Mouse (Mus musculus): ENCODE data around the gene Epb41l2. TPM values are rescaled to one million over a fixed set of nuclear protein-coding genes. Genes with fewer than 3 reads are reported as not detected.

Epb41l2 gene
- polyA plus RNA-seq, 1 experiment, result 28.8 TPM

GRCm38 (mm10) chr10:25427523-25427922 lies 67.9 kb downstream of the Epb41l2 start:
- no peak for DNase-seq
- H3K4me3 ChIP-seq (ENCODE audit: insufficient read depth, low read depth, low read length), result no peak overlapping the region
- 41% methylated on average over 7 of the region's 7 CpGs for WGBS
- no peaks in the 10 kb centered on the region for H3K27me3 ChIP-seq (replicated peaks; ENCODE audit: control insufficient read depth, insufficient read depth, low read length)
- TF ChIP-seq POLR2A (IDR thresholded peaks at IDR 0.05; ENCODE audit: low read depth, low read length) (no peak), CTCF (conservative IDR thresholded peaks at IDR 0.05; ENCODE audit: insufficient read depth, insufficient read length, low read depth, low read length) (no peak)
- no peaks in the 10 kb centered on the region for H3K4me1 ChIP-seq (ENCODE audit: control insufficient read depth, insufficient read depth, low read length)
- no peaks in the 10 kb centered on the region for H3K36me3 ChIP-seq (ENCODE audit: control insufficient read depth, insufficient read depth, low read length)
- no peak overlapping the region; the same call in 1 of the 2 replicates for H3K27ac ChIP-seq (ENCODE audit: insufficient read depth, low read depth, low read length)

- 93% methylated on average over 5 of the region's 5 CpGs for WGBS
- Histone ChIP-seq H3K4me3 (ENCODE audit: insufficient read depth, low read depth, low read length) (no peak overlapping the region), H3K4me1 (ENCODE audit: control insufficient read depth, insufficient read depth, low read length) (no peaks in the 10 kb centered on the region), H3K27ac (ENCODE audit: insufficient read depth, low read depth, low read length) (no peak overlapping the region), H3K36me3 (ENCODE audit: control insufficient read depth, insufficient read depth, low read length) (no peaks in the 10 kb centered on the region), H3K27me3 (replicated peaks; ENCODE audit: control insufficient read depth, insufficient read depth, low read length) (no peaks in the 10 kb centered on the region)
- TF ChIP-seq POLR2A (IDR thresholded peaks at IDR 0.05; ENCODE audit: low read depth, low read length), result no peak
- no peak for TF ChIP-seq CTCF (conservative IDR thresholded peaks at IDR 0.05; ENCODE audit: insufficient read depth, insufficient read length, low read depth, low read length)
- DNase-seq, result no peak
Measured at GRCm38 (mm10) chr10:25428658-25429057, 69.1 kb downstream of the Epb41l2 start.

- no peak for DNase-seq
- TF ChIP-seq POLR2A (IDR thresholded peaks at IDR 0.05; ENCODE audit: low read depth, low read length) (no peak), CTCF (conservative IDR thresholded peaks at IDR 0.05; ENCODE audit: insufficient read depth, insufficient read length, low read depth, low read length) (no peak)
- no peaks in the 10 kb centered on the region for H3K4me1 ChIP-seq (ENCODE audit: control insufficient read depth, insufficient read depth, low read length)
- H3K27me3 ChIP-seq (replicated peaks; ENCODE audit: control insufficient read depth, insufficient read depth, low read length), result no peaks in the 10 kb centered on the region
- no peaks in the 10 kb centered on the region for H3K36me3 ChIP-seq (ENCODE audit: control insufficient read depth, insufficient read depth, low read length)
- 94% methylated on average over 4 of the region's 4 CpGs for WGBS
- no peak overlapping the region for H3K4me3 ChIP-seq (ENCODE audit: insufficient read depth, low read depth, low read length)
- no peak overlapping the region for H3K27ac ChIP-seq (ENCODE audit: insufficient read depth, low read depth, low read length)
Measured at GRCm38 (mm10) chr10:25429346-25429745, 69.7 kb downstream of the Epb41l2 start.

- no peak overlapping the region for H3K4me3 ChIP-seq (ENCODE audit: insufficient read depth, low read depth, low read length)
- H3K36me3 ChIP-seq (ENCODE audit: control insufficient read depth, insufficient read depth, low read length), result no peaks in the 10 kb centered on the region
- no peak for TF ChIP-seq CTCF (conservative IDR thresholded peaks at IDR 0.05; ENCODE audit: insufficient read depth, insufficient read length, low read depth, low read length)
- TF ChIP-seq POLR2A (IDR thresholded peaks at IDR 0.05; ENCODE audit: low read depth, low read length), result no peak
- no peaks in the 10 kb centered on the region for H3K27me3 ChIP-seq (replicated peaks; ENCODE audit: control insufficient read depth, insufficient read depth, low read length)
- no peak overlapping the region for H3K27ac ChIP-seq (ENCODE audit: insufficient read depth, low read depth, low read length)
- H3K4me1 ChIP-seq (ENCODE audit: control insufficient read depth, insufficient read depth, low read length), result no peaks in the 10 kb centered on the region
- 52% methylated on average over 6 of the region's 6 CpGs for WGBS
- DNase-seq, result no peak
Measured at GRCm38 (mm10) chr10:25430862-25431261, 71.3 kb downstream of the Epb41l2 start.

- no peak for TF ChIP-seq CTCF (conservative IDR thresholded peaks at IDR 0.05; ENCODE audit: insufficient read depth, insufficient read length, low read depth, low read length)
- no peak for TF ChIP-seq POLR2A (IDR thresholded peaks at IDR 0.05; ENCODE audit: low read depth, low read length)
- peak; percentile 45 for DNase-seq
- Histone ChIP-seq H3K4me3 (ENCODE audit: insufficient read depth, low read depth, low read length) (peak overlapping the region; percentile 55), H3K36me3 (ENCODE audit: control insufficient read depth, insufficient read depth, low read length) (no peaks in the 10 kb centered on the region), H3K27me3 (replicated peaks; ENCODE audit: control insufficient read depth, insufficient read depth, low read length) (no peaks in the 10 kb centered on the region), H3K4me1 (ENCODE audit: control insufficient read depth, insufficient read depth, low read length) (no peaks in the 10 kb centered on the region), H3K27ac (ENCODE audit: insufficient read depth, low read depth, low read length) (peak overlapping the region; percentile 75; the same call in 1 of the 2 replicates)
- 54% methylated on average over 10 of the region's 10 CpGs for WGBS
Measured at GRCm38 (mm10) chr10:25432351-25432750, 72.8 kb downstream of the Epb41l2 start.

GRCm38 (mm10) chr10:25432938-25433337 lies 73.3 kb downstream of the Epb41l2 start:
- H3K27ac ChIP-seq (ENCODE audit: insufficient read depth, low read depth, low read length), result peak overlapping the region; percentile 75; the same call in 1 of the 2 replicates
- DNase-seq, result no peak

GRCm38 (mm10) chr10:25433524-25433923 lies 73.9 kb downstream of the Epb41l2 start:
- no peaks in the 10 kb centered on the region for H3K36me3 ChIP-seq (ENCODE audit: control insufficient read depth, insufficient read depth, low read length)
- 50% methylated on average over 3 of the region's 3 CpGs for WGBS
- no peak for TF ChIP-seq POLR2A (IDR thresholded peaks at IDR 0.05; ENCODE audit: low read depth, low read length)
- TF ChIP-seq CTCF (conservative IDR thresholded peaks at IDR 0.05; ENCODE audit: insufficient read depth, insufficient read length, low read depth, low read length), result no peak
- peak overlapping the region; percentile 47; the same call in 1 of the 2 replicates for H3K27ac ChIP-seq (ENCODE audit: insufficient read depth, low read depth, low read length)
- no peaks in the 10 kb centered on the region for H3K4me1 ChIP-seq (ENCODE audit: control insufficient read depth, insufficient read depth, low read length)
- H3K27me3 ChIP-seq (replicated peaks; ENCODE audit: control insufficient read depth, insufficient read depth, low read length), result no peaks in the 10 kb centered on the region
- H3K4me3 ChIP-seq (ENCODE audit: insufficient read depth, low read depth, low read length), result 0 out of 2 replicates have a peak overlapping the region, but pooled peaks have one; percentile 24
- DNase-seq, result no peak

More at GRCm38 (mm10) chr10:25432938-25433337, 73.3 kb downstream of the Epb41l2 start:
- Histone ChIP-seq H3K4me1 (ENCODE audit: control insufficient read depth, insufficient read depth, low read length) (no peaks in the 10 kb centered on the region), H3K36me3 (ENCODE audit: control insufficient read depth, insufficient read depth, low read length) (no peaks in the 10 kb centered on the region), H3K27me3 (replicated peaks; ENCODE audit: control insufficient read depth, insufficient read depth, low read length) (no peaks in the 10 kb centered on the region), H3K4me3 (ENCODE audit: insufficient read depth, low read depth, low read length) (peak overlapping the region; percentile 55)
- TF ChIP-seq POLR2A (IDR thresholded peaks at IDR 0.05; ENCODE audit: low read depth, low read length) (no peak), CTCF (conservative IDR thresholded peaks at IDR 0.05; ENCODE audit: insufficient read depth, insufficient read length, low read depth, low read length) (no peak)
- 82% methylated on average over 5 of the region's 5 CpGs for WGBS

All from kidney, adult 2 months (tissue).